Mouse (Mus musculus) erythroid progenitor cell, adult 5-6 weeks (primary cell): ENCODE data around the gene Gm47959. TPM values are rescaled to one million over a fixed set of nuclear protein-coding genes. Genes with fewer than 3 reads are reported as not detected.
"Not testable (repeated sequence)": the region's sequence is repeated elsewhere in the genome, so short reads cannot be mapped to it uniquely, and the experiment has no call there.

Experiments used
- ATAC-seq: replicated peaks from 2 replicates; pipeline ENCODE4 v1.8.0; 2016; ENCODE audit warnings: moderate number of reproducible peaks, mild to moderate bottlenecking, moderate TSS enrichment, inconsistent platforms; ENCODE audit not compliant: poor library complexity, low FRiP score, severe bottlenecking
- total RNA-seq, 2 experiments: library from RNA; stranded (forward) in 1 of 2; stranded (reverse) in 1 of 2; fragments of 150-400 nt in 1 of 2; fragments of 186-747, 209-891 nt in 1 of 2; gene quantifications; 2 replicates each; pipeline versions ENCODE4 v1.2.3 to v1.2.4; 2015 to 2017; ENCODE audit warnings: low replicate concordance in 2 of 2

The Gm47959 gene
- total RNA-seq (2015; ENCODE audit: low replicate concordance), result not detected in 2 replicates
- not detected in 2 replicates for total RNA-seq (2017; ENCODE audit: low replicate concordance)

DNA sequence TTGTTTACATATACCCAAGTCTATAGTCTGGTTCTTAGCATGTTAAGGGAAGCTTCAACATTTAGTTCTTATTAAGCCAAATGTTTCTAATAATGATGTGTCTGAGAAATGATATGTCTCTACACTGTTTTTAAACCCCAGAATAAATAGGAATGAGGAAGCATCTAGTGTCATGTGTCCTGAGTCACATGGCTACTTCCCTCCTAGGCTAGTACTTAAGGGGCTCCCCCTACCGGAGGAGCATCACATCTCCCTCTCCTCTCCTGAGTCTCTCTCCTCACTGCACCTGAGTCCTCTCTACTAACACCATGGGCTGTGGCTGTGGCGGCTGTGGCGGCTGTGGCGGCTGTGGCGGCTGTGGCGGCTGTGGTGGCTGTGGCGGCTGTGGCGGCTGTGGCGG is at the start of gene Gm47959:
Gm47959 (plus strand) TSS at position 243 of the 400 bp plus-strand sequence.
- ATAC-seq, result not testable (repeated sequence)

DNA sequence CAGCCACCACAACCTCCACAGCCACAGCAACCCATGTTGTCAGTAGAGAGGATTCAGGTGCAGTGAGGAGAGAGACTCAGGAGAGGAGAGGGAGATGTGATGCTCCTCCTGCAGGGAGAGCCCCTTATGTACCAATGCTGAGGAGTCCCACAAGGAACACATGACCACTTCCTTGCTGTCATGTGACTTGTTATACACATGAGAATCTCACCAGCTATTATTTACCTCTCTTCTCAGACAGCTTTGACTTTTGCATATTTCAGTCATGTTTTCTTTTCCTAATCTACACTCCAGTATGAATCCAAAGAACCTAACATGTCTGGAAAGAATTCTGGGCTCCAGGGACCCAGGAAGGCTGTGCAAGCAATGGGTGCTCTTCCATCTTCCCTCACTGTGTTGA is 44.4 kb upstream of the Gm47959 start, which contains the start of gene Gm7544:
Gm7544 (minus strand) TSS at position 101 of the 400 bp plus-strand sequence.
- not testable (repeated sequence) for ATAC-seq

DNA sequence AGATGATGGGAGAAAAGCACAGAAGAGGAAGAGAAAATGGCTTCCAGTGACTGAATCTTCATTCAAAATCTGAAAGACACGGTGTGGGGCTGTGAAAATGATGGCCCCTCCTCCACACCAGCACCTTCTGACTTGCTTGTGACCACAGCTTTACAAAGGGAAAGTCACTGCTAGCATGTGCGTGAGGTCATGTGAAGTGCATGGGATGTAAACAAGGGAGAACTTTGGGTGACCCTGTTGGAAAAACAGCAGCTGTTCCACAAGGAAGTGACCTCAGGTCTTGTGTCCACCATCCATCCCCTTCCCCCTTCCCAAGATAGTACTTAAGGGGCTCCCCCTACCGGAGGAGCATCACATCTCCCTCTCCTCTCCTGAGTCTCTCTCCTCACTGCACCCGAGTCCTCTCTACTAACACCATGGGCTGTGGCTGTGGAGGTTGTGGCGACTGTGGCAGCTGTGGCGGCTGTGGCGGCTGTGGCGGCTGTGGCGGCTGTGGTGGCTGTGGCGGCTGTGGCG is 40.4 kb upstream of the Gm47959 start, which contains the start of gene Gm47955:
Gm47955 (plus strand) TSS at position 417 of the 516 bp plus-strand sequence.
- ATAC-seq, result no peak

DNA sequence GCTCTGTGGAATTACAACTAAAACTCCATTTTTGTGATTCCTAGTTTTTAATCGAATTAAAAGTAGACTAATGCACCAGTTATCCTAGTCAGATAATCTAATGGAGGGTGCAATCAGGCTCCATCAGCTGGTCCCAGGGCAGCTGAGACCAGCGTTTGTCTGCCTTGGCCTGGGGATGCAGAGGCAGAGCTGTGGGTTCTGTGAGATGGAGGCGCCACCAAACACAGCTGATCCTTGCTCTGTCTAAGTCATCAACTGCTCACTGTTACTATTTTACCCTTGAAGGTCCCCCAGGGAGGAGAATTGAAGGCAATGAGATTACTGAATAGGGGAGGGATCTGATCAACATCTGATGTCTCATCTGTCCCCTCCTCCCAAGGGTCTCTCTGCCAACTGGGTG is 33.9 kb upstream of the Gm47959 start:
- no peak for ATAC-seq

DNA sequence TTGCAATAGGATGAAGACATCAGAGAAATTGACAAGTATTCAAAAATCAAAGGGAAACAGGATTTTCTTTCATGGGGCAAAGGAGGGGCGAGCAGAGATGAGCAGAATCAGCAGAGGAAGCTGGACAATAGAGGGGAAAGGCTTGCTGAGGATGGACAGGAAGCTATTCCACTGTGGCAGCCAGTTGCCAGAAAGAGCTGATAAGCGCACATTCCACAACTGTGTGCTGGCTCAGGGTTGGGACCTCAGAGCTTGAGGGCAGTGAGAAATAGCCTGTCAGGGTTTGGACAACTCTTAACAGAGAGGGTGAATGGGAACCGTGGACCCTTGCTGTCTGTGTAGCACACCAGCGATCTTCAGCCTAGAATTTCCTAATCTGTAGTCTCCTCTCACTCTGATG is 28.3 kb upstream of the Gm47959 start:
- ATAC-seq, result no peak

DNA sequence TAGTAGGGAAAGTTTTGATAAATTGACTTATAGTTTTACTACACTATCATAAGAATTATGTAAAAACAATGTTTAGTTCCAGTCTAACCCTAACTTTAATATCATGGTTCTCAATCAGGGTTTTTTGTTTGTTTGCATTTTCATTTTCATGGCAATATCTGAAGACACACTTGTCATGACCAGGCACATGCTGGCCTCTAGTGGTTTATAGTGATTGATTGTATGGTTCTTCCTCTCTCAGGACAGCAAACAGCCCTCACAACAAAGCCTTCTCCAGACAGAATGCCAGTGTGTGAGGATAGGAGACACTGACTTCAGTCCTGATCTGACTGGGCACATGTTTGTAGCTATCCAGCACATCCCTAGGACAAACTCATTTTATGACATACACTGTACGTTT is 27.1 kb upstream of the Gm47959 start:
- no peak for ATAC-seq

DNA sequence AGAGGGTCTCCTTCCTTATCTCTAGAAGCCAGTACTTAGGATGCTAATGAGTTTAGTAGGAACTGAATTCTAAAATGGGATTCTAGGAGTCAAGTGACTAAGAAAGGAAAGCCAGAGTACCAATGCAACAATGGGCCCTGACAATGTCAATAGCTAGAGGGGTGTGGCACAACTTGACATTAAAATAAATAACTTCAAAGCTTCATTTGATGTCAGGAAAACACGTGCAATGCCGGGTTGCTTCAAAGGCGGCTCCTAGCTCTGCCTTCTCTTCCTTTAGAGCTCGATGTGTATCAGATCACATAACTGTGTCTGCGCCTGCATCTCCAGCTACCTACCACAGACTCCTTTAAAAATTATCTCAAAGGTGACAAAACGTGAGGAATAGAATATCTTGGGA is 26.4 kb upstream of the Gm47959 start:
- no peak for ATAC-seq

DNA sequence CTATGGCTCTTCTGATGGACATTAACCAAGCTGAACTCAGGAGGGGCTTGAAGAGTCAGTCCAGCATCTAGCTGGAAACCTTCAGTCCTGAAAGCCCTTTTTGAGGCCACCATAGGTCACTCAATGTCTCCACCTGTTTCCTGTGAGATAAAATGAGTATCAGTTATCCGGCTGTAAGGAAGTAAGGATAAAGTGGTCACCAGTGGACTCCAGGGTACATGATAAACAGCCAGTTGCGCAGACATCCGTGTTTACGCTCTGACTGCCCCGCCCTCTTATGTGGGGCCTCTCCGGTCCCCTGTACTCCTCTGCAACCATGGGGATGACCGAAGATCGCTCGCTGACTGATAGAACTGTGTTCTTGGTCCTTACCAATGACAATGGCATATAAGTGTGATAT is 26.0 kb upstream of the Gm47959 start:
- no peak for ATAC-seq

DNA sequence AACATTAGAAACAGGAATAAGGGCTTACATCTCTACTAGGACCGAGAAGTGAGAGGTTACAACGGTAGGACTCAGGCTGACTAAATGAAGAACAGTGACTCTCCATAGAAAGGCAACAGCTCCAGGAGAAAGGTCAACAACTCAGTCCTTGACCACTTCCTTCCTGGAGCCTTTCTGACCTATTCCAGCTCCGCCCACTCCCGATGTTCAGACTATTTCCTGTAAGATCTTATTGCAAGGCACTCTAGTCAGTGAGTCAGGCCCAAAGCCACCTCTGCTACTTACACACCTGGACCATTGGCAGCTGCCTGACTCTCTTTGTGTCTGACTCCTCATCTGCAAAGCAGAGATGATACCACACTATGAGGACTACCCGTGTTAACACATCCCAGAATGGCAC is 24.6 kb upstream of the Gm47959 start:
- no peak for ATAC-seq

DNA sequence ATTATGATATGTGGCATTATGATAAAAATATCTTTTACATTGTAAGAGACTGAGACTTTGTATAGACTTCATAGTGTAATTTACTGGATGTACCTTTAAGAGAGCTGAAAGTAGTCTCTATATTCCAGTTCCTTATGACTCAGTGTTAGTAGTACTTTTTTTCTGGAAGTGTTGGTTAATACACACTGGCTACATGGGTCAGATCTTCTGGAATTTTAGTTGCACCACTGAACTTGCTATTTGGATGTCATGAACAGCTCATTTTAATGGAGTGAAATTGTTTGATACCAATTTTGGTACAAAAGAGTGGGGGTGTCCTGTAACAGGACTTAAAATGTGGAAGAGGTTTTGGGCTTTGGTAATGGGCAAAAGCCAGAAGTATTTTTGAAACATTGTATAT is 22.5 kb upstream of the Gm47959 start:
- no peak for ATAC-seq

DNA sequence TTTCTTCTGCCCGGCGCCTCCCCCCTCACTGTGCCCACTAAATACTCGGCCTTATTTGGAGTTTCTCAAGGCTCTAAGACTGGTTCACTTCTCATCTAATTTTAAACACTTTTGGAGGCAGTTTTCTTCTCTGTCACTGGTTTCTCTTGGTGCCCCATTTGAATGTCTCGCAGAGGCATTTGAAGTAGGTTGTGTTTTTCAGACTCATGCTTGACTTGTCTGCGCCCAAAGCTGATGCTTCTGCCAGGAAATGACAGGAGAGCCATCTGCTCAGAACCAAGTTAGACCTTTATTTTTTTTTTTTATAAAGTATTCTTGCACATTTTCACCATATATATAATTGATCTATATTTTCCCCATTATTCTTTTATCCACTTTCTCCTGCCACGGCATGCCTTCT is 13.6 kb upstream of the Gm47959 start:
- ATAC-seq, result no peak

DNA sequence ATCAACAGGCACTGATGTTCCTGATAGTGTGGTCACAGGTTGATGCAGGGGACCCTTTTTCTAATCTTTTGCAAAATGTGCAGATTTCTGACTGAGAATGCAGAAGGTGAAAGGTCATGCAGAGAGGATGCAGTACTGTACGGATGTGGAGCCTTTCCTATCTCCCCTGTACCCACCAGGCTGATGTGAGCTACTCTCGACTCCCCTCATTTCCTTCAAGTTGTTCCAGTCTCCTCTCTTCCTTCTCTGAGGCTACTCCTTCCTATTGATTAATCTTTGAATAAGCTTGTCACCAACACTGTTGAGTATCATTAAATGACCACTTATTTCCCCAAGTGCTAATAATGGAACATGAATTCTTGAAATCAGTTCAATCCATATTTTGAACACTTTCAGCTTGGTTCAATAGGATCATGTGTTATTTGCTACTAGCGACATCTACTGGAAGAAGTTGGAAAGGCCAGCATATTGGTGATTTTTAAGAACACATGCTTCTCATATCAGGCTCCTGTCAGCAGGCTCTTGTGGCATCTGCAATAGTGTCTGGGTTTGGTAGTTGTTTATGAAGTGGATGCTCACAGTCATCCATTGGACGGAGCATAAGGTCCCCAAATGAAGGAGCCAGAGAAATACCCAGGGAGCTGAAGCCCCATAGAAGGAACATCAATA is 12.7 kb upstream of the Gm47959 start:
- no peak for ATAC-seq

DNA sequence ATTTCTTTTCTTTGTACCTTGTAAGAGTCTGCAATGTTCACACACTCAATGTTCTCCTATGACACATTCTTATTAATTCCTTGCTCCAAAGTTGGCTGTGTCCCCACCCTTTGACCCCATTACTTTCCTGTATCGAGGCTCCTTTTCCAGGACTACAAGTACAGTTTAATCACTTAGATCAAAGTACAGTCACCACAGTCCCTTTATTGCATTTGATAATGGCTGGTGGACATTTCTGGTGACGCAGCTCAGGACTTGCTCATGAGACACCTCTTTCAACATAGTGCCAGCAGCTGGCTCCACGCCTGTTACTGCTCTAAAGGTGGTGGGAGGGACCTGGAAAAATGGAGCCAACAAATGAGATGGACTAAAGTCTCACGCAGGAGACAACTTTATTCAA is 9.3 kb upstream of the Gm47959 start:
- no peak for ATAC-seq

DNA sequence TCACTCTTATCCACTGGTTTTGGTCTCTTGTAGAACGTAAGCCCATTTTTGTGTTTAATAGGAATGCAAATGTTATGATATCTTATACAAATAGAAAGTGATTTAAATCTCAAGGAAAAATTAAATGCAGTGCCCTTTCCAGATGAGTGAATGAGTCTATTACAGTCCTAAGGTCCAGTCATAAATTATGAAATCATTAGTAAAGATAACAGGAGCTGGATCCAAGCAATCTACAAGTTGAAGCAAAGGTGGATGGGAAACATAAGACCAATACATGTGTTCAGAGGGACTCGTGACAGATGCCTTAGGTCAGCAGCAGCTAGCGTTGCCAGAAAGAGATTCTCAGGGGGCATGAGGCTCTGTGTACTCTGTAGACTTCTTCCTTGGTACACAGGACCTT is 8.8 kb upstream of the Gm47959 start:
- no peak for ATAC-seq

DNA sequence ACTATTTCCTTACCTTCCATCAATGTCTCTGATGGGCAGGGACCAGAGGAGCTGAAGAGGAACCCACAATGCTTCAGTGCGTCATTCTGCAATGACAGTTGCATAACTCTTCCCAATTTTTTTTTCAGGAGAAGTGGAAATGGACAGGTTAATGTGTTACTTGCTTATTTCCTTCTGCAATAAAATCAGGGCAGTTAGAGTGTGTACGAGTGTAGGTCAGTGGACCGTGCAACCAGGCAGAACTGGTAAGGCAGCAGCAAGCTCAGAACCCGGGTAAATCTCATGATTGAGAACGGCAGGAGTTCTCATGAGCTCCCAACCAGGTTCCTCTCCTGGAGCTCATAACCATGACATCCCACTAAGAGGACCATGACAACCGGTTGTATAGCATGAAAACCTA is 8.3 kb upstream of the Gm47959 start:
- no peak for ATAC-seq

DNA sequence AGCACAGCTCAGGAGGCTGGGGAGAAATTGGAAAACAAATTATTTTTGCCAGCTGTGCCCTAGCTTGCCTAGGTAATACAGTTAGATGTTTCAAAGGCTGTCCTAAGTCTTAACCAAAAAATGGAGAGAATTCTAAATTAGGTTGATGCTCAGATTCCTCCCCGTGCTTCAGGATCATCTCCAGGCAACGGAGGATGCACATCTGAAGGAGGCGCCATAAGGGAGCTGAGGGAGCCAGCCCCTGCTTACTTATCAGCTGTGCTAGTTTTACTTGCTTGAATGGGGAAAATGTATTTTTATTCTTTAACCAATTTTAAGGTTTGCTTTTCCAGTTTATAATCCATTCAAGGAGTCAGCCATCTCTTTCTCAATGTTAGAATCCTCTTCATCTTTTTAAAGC is 6.4 kb upstream of the Gm47959 start:
- ATAC-seq, result no peak

DNA sequence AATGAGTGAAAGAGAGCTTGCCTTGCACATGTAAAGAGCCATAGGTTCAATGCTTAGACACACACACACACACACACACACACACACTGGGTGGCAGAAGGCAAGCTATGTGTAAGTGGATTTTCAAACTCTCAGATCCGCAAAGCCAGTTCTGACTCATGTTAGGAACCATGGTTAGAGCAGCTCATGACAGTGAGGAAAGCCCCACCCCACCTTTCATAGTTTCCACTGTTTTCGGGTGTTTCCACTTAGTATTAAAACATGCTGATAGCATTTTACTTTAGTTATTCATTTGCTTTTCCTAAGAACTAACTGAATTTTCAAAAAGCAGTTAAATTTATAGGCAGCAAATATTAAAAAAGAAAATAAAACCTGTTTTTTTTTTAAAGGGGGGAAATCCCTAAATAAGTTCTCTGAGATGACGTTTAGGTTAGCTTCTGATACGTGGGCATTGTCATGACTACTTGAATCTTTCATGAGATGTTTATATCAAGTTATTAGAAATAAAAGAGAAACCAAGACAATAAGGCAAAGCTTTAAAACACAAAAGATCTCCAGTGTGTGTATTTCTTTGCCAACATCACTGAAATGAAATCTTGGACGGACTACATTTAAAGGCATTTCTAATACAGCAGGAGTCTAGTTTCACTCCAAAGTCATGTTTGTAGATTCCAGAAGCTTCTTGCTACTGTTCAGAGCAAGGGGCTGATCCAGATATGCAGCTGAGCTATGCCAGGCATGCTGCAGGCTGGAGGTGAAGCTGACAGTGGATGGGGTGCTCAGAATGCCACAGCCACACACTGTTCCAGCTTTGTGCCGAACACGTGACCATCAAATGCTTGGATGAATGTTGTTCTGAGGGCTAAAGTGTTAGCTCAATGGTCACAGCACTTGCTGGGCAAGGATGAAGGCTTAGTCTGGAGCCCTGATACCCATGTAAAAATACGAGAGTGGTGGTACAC is 6.2 kb downstream of the Gm47959 start:
- ATAC-seq, result no peak

DNA sequence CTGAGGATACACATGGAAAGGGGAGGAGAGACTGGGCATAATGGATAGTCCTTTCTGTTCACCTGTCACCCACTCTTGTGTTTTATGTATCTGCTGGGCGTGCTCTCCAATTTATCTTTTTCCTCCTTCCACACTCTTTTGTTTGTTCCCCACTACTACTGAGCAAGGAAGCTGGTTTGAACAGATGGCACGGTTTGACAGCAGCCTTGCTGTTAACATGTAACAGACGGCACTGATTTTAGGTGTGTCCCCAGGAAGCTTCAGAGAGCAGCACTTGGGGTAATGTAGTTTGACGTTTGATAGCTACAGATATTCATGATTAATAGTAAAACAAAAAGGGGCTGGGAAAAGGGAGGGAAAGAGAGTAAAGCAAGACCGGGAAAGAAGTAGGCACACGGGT is 7.1 kb downstream of the Gm47959 start:
- ATAC-seq, result no peak

DNA sequence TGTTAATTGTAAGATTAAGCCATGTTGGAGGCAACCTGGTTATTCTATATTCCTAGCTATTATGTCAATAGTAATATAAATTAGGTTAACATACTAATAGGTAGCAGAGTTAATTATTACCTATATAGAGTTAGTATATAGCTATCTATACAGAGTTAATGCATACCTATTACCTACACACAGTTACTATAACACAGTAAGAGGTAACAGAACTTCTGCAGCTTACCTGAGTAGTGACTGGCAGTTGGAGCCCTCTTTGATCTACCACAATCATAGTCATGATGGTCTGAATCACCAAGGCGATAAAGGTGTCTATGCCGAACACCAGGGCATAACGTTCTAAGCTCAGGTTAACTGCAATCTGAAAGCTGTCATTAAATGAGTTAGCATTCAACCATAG is 14.1 kb downstream of the Gm47959 start:
- no peak for ATAC-seq

DNA sequence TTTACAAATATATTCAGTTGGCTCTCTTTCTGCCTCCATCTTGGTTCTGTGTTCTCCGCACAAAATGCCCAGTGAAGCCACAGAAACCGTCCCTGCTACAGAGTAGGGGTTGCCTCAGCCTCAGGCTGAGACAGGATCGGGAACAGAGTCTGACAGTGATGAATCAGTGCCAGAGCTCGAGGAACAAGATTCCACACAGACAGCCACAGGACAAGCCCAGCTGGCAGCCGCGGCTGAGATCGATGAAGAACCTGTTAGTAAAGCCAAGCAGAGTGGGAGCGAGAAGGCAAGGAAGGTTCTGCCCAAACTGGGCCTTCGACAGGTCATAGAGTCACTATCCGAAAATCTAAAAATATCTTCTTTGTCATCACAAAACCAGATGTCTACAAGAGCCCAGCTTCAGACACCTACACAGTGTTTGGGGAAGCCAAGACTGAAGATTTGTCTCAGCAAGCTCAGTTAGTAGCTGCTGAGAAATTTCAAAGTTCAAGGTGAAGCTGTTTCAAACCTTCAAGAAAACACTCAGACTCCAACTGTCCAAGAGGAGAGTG is 15.1 kb downstream of the Gm47959 start:
- ATAC-seq, result no peak
